In the genomic region with DNA sequence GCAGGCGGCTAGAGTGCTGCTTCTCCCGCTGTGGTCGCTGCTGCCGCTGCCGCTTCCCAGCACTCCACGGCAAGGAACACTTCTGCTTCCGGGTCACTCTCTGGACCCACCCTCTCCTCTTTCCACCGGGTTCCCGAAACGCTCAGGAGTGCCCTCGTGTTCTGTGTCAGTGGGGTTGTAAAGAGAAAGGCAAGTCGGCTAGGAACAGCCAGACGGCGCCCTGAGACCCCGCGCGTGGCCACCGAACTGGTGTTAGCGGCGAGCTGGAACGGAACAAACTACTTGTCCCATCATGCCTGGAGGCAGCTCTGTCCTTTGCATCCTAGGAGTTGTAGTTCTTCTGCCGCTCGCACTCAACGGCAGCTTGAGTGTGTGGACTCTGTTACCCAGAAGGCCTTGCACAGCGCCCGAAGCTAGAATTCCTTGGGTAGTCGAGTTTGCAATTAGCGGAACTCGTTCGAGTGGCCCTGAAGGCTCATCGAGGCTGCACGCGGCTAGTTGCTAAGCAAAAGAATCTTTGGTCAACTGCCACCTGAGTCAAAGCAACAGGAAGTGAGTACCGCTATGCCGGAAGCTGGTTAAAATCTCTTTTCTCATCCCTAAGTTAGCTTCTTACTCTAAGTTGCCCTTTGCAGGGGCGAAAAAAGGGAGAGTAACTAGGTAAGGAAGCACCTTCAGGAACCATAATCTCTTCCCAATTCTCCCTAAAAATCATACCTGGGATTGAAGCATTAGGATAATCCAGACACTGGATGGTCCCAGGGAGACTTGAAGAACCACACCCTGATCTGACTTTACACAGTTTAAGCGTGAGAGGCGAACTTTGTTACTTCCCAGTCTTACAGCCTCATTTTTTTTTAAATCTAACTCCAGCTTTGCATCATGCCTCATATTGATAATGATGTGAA, we compare ENCODE assay signal across 8 mouse cellular contexts. TPM values are rescaled to one million over a fixed set of nuclear protein-coding genes. Genes with fewer than 3 reads are reported as not detected.
DNase-seq lines count a peak whose midpoint lies in the region; ATAC-seq lines count a peak whose summit lies in the region.

A gene (plus strand): TSS at position 109 of the 908 bp plus-strand sequence.
A gene (minus strand): TSS at position 292 of the 908 bp plus-strand sequence.

- 1% methylated on average over 38 of the region's 38 CpGs for WGBS in heart, embryonic 10.5 days
- WGBS in kidney, embryonic 15.5 days, result under 1% methylated on average over 38 of the region's 38 CpGs

- no peaks in the 10 kb centered on the region for H3K27me3 ChIP-seq in heart, embryonic 10.5 days (ENCODE audit: insufficient read depth, poor library complexity, severe bottlenecking)
- H3K27me3 ChIP-seq in kidney, embryonic 15.5 days, result no peaks in the 10 kb centered on the region

- peak within 1 kb of the TSS; percentile 83 for H3K4me3 ChIP-seq in heart, embryonic 10.5 days
- peak within 1 kb of the TSS; percentile 76 for H3K4me3 ChIP-seq in kidney, embryonic 15.5 days (replicated peaks)

- H3K36me3 ChIP-seq in heart, embryonic 10.5 days, result peaks cover 33% of the 10 kb centered on the region
- peaks cover 37% of the 10 kb centered on the region for H3K36me3 ChIP-seq in kidney, embryonic 15.5 days

- H3K27ac ChIP-seq in heart, embryonic 10.5 days, result peak within 1 kb of the TSS; percentile 98
- peak within 1 kb of the TSS; percentile 90 for H3K27ac ChIP-seq in kidney, embryonic 15.5 days

- H3K4me2 ChIP-seq in kidney, embryonic 15.5 days, result peak within 1 kb of the TSS; percentile 79

- peak; percentile 98 for ATAC-seq in erythroblast, adult 5-6 weeks (replicated peaks; ENCODE audit: low FRiP score, poor library complexity, severe bottlenecking)
- peak; percentile 96 for ATAC-seq in kidney, embryonic 15.5 days (replicated peaks; ENCODE audit: low FRiP score)
- ATAC-seq in monocyte, adult 5-6 weeks (replicated peaks; ENCODE audit: insufficient number of reproducible peaks, low FRiP score, low TSS enrichment, poor library complexity, severe bottlenecking), result peak; percentile 100

- peak within 1 kb of the TSS; percentile 88 for H3K9ac ChIP-seq in kidney, embryonic 15.5 days

- H3K4me1 ChIP-seq in heart, embryonic 10.5 days, result peaks cover 20% of the 10 kb centered on the region
- H3K4me1 ChIP-seq in kidney, embryonic 15.5 days, result peaks cover 21% of the 10 kb centered on the region

- peak; percentile 86 to 88 for DNase-seq in B cell, adult 2 months
- DNase-seq in brain, adult 2 months (ENCODE audit: low read depth, low spot score), result peak; percentile 99
- DNase-seq in heart, embryonic 10.5 days (ENCODE audit: low spot score), result peak; percentile 99
- DNase-seq in liver, result peak; percentile 91
- peak; percentile 86 to 90 for DNase-seq in spleen, postnatal 4 days (ENCODE audit: low spot score in 2 of 2)

- no peaks in the 10 kb centered on the region for H3K9me3 ChIP-seq in heart, embryonic 10.5 days
- H3K9me3 ChIP-seq in kidney, embryonic 15.5 days (replicated peaks), result no peaks in the 10 kb centered on the region

RNA-seq across cellular contexts. Expression of the first gene that starts in this region (rescaled TPM):
- 1.5 and 2.7 TPM in 2 replicates for total RNA-seq in erythroblast, adult 5-6 weeks (2015; ENCODE audit: low replicate concordance)
- 6.9 and 8.5 TPM in 2 replicates for total RNA-seq in erythroblast, adult 5-6 weeks (2017; ENCODE audit: low replicate concordance)
- polyA plus RNA-seq in heart, embryonic 10.5 days (2016; fragmentation: Nextera tagmentation; extraction: Ambion mirVana), result 50.8 and 58.8 TPM in 2 replicates
- 68.2 and 72.6 TPM in 2 replicates for polyA plus RNA-seq in kidney, embryonic 15.5 days (2015; fragmentation: Nextera tagmentation; extraction: Ambion mirVana)
- 24.7 to 33.1 TPM (median 25.6 TPM) in 3 replicates for total RNA-seq in monocyte, adult 5-6 weeks (2017)

RNA-seq across cellular contexts. Expression of the second gene that starts in this region (rescaled TPM):
- 89.5 and 91.3 TPM in 2 replicates for total RNA-seq in erythroblast, adult 5-6 weeks (2015; ENCODE audit: low replicate concordance)
- 66.5 and 67.1 TPM in 2 replicates for total RNA-seq in erythroblast, adult 5-6 weeks (2017; ENCODE audit: low replicate concordance)
- 543 and 573 TPM in 2 replicates for polyA plus RNA-seq in heart, embryonic 10.5 days (2016; fragmentation: Nextera tagmentation; extraction: Ambion mirVana)
- polyA plus RNA-seq in kidney, embryonic 15.5 days (2015; fragmentation: Nextera tagmentation; extraction: Ambion mirVana), result 545 and 565 TPM in 2 replicates
- total RNA-seq in monocyte, adult 5-6 weeks (2017), result 224 to 272 TPM (median 230 TPM) in 3 replicates

Comparison
In these comparisons a context has a peak if more than half of its experiments do, and no peak if none do; other contexts are left out.
1. Peak in every context shown above with its lines: DNase-seq, ATAC-seq, H3K4me3 ChIP-seq and H3K27ac ChIP-seq.